Mouse (Mus musculus) limb, embryonic 12.5 days (tissue): ENCODE measurements at regions not wholly inside any gene's neighbourhood (a gene's known extent, or its start where the extent isn't known, plus 50 kb on each side); places are given as distances from the start of the nearest gene placed in this dataset.

Experiments used
- ATAC-seq: fragments of 200-750 bp; cut with Nextera tagmentation; 2 replicates; pipeline ENCODE4 v1.8.0; 2017; ENCODE audit warnings: low read depth, moderate TSS enrichment; ENCODE audit not compliant: insufficient number of reproducible peaks, insufficient read depth, low FRiP score, low TSS enrichment
- H3K27ac ChIP-seq: fragments of 300-500 bp; sonication (generic); 2 replicates; pipeline ENCODE4 v1.5.1; 2016; ENCODE audit warnings: mild to moderate bottlenecking, moderate library complexity
- H3K27me3 ChIP-seq: fragments of 300-500 bp; sonication (generic); 2 replicates; pipeline ENCODE4 v1.6.1; 2016; ENCODE audit warnings: mild to moderate bottlenecking, moderate library complexity
- H3K36me3 ChIP-seq: fragments of 300-500 bp; sonication (generic); 2 replicates; pipeline ENCODE4 v1.6.1; 2016; ENCODE audit warnings: mild to moderate bottlenecking, moderate library complexity
- H3K4me1 ChIP-seq: fragments of 300-500 bp; sonication (generic); replicated peaks from 2 replicates; pipeline ENCODE4 v1.6.1; 2016
- H3K4me2 ChIP-seq: fragments of 300-500 bp; sonication (generic); 2 replicates; pipeline ENCODE4 v1.6.1; 2016; ENCODE audit warnings: mild to moderate bottlenecking, moderate library complexity
- H3K4me3 ChIP-seq: fragments of 300-500 bp; sonication (generic); replicated peaks from 2 replicates; pipeline ENCODE4 v1.5.1; 2016; ENCODE audit warnings: mild to moderate bottlenecking
- H3K9ac ChIP-seq: fragments of 300-500 bp; sonication (generic); replicated peaks from 2 replicates; pipeline ENCODE4 v1.6.1; 2016; ENCODE audit warnings: mild to moderate bottlenecking, moderate library complexity
- H3K9me3 ChIP-seq: fragments of 300-500 bp; sonication (generic); 2 replicates; pipeline ENCODE4 v1.6.1; 2016; ENCODE audit warnings: mild to moderate bottlenecking, moderate library complexity
- WGBS: fragments of 180-500 bp; shearing (Covaris S2); methylation state at CpG from one replicate; pipeline ENCODE4 v1.1.7; 2016; 5-methylcytosine and 5-hydroxymethylcytosine counted together

GRCm38 (mm10) chr12:109993410-109993809 is 285.5 kb upstream of the Dio3 start:
- Histone ChIP-seq H3K36me3 (no peaks in the 10 kb centered on the region), H3K27me3 (no peaks in the 10 kb centered on the region), H3K4me1 (no peaks in the 10 kb centered on the region), H3K9me3 (0 out of 2 replicates have a peak, but pooled peaks cover 14% of the 10 kb centered on the region), H3K4me2 (no peak overlapping the region), H3K9ac (no peak overlapping the region), H3K4me3 (no peak overlapping the region), H3K27ac (no peak overlapping the region)
- no peak for ATAC-seq
- WGBS, result 93% methylated on average over 7 of the region's 7 CpGs

- no peak for ATAC-seq
- 92% methylated on average over 2 of the region's 2 CpGs for WGBS
Measured at GRCm38 (mm10) chr12:110002717-110003116, 276.2 kb upstream of the Dio3 start.

GRCm38 (mm10) chr12:110009136-110009535 is 269.7 kb upstream of the Dio3 start:
- WGBS, result 43% methylated on average over 4 of the region's 4 CpGs
- H3K27me3 ChIP-seq, result 0 out of 2 replicates have a peak, but pooled peaks cover 5% of the 10 kb centered on the region
- no peaks in the 10 kb centered on the region for H3K36me3 ChIP-seq
- no peak overlapping the region for H3K27ac ChIP-seq
- H3K9me3 ChIP-seq, result 0 out of 2 replicates have a peak, but pooled peaks cover 3% of the 10 kb centered on the region
- H3K9ac ChIP-seq, result no peak overlapping the region
- no peak for ATAC-seq
- H3K4me3 ChIP-seq, result no peak overlapping the region
- no peaks in the 10 kb centered on the region for H3K4me1 ChIP-seq
- H3K4me2 ChIP-seq, result no peak overlapping the region

More at GRCm38 (mm10) chr12:110002717-110003116, 276.2 kb upstream of the Dio3 start:
- H3K4me1 ChIP-seq, result no peaks in the 10 kb centered on the region
- H3K27me3 ChIP-seq, result no peaks in the 10 kb centered on the region
- H3K4me3 ChIP-seq, result no peak overlapping the region
- no peaks in the 10 kb centered on the region for H3K9me3 ChIP-seq
- H3K4me2 ChIP-seq, result no peak overlapping the region
- H3K27ac ChIP-seq, result no peak overlapping the region
- H3K9ac ChIP-seq, result no peak overlapping the region
- H3K36me3 ChIP-seq, result no peaks in the 10 kb centered on the region

- Histone ChIP-seq H3K4me1 (peaks cover 28% of the 10 kb centered on the region), H3K9ac (no peak overlapping the region), H3K27me3 (peaks cover 14% of the 10 kb centered on the region), H3K36me3 (no peaks in the 10 kb centered on the region), H3K9me3 (no peaks in the 10 kb centered on the region), H3K4me3 (no peak overlapping the region), H3K4me2 (no peak overlapping the region), H3K27ac (peak overlapping the region; percentile 25; the same call in 1 of the 2 replicates)
- ATAC-seq, result no peak
- WGBS, result 49% methylated on average over 19 of the region's 19 CpGs
Measured at GRCm38 (mm10) chr12:110020541-110021470, 258.1 kb upstream of the Dio3 start.

GRCm38 (mm10) chr12:110021690-110022089 is 257.2 kb upstream of the Dio3 start:
- no peak overlapping the region for H3K27ac ChIP-seq
- H3K9me3 ChIP-seq, result no peaks in the 10 kb centered on the region
- H3K36me3 ChIP-seq, result no peaks in the 10 kb centered on the region
- 87% methylated on average over 12 of the region's 12 CpGs for WGBS
- H3K4me3 ChIP-seq, result no peak overlapping the region
- no peak overlapping the region for H3K4me2 ChIP-seq
- no peak for ATAC-seq
- H3K27me3 ChIP-seq, result peaks cover 23% of the 10 kb centered on the region
- no peak overlapping the region for H3K9ac ChIP-seq
- peaks cover 28% of the 10 kb centered on the region for H3K4me1 ChIP-seq

GRCm38 (mm10) chr12:110022631-110023030 is 256.2 kb upstream of the Dio3 start:
- H3K4me1 ChIP-seq, result peaks cover 28% of the 10 kb centered on the region
- H3K4me2 ChIP-seq, result no peak overlapping the region
- H3K27me3 ChIP-seq, result peaks cover 30% of the 10 kb centered on the region
- H3K9ac ChIP-seq, result no peak overlapping the region
- no peak overlapping the region for H3K4me3 ChIP-seq
- H3K36me3 ChIP-seq, result no peaks in the 10 kb centered on the region
- 74% methylated on average over 6 of the region's 6 CpGs for WGBS
- no peak overlapping the region for H3K27ac ChIP-seq
- no peak for ATAC-seq
- no peaks in the 10 kb centered on the region for H3K9me3 ChIP-seq

- 47% methylated on average over 11 of the region's 11 CpGs for WGBS
- no peak overlapping the region for H3K4me3 ChIP-seq
- H3K36me3 ChIP-seq, result no peaks in the 10 kb centered on the region
- H3K9me3 ChIP-seq, result no peaks in the 10 kb centered on the region
- H3K27ac ChIP-seq, result no peak overlapping the region
- H3K9ac ChIP-seq, result no peak overlapping the region
- H3K4me1 ChIP-seq, result peaks cover 28% of the 10 kb centered on the region
- peak; percentile 21; the same call in 1 of the 2 replicates for ATAC-seq
- no peak overlapping the region for H3K4me2 ChIP-seq
- H3K27me3 ChIP-seq, result peaks cover 34% of the 10 kb centered on the region
Measured at GRCm38 (mm10) chr12:110023192-110024101, 255.4 kb upstream of the Dio3 start.

- H3K4me3 ChIP-seq, result no peak overlapping the region
- 88% methylated on average over 9 of the region's 9 CpGs for WGBS
- H3K36me3 ChIP-seq, result no peaks in the 10 kb centered on the region
- no peaks in the 10 kb centered on the region for H3K9me3 ChIP-seq
- no peak for ATAC-seq
- H3K4me1 ChIP-seq, result peaks cover 28% of the 10 kb centered on the region
- no peak overlapping the region for H3K4me2 ChIP-seq
- H3K9ac ChIP-seq, result no peak overlapping the region
- no peak overlapping the region for H3K27ac ChIP-seq
- peaks cover 40% of the 10 kb centered on the region for H3K27me3 ChIP-seq
Measured at GRCm38 (mm10) chr12:110024295-110024694, 254.6 kb upstream of the Dio3 start.

- Histone ChIP-seq H3K9ac (no peak overlapping the region), H3K36me3 (no peaks in the 10 kb centered on the region), H3K27ac (no peak overlapping the region), H3K9me3 (no peaks in the 10 kb centered on the region), H3K4me3 (no peak overlapping the region), H3K27me3 (peaks cover 44% of the 10 kb centered on the region), H3K4me2 (no peak overlapping the region), H3K4me1 (peaks cover 28% of the 10 kb centered on the region)
- no peak for ATAC-seq
- WGBS, result 92% methylated on average over 7 of the region's 7 CpGs
Measured at GRCm38 (mm10) chr12:110025171-110025570, 253.7 kb upstream of the Dio3 start.

GRCm38 (mm10) chr12:110026033-110026750 is 252.7 kb upstream of the Dio3 start:
- peaks cover 47% of the 10 kb centered on the region for H3K27me3 ChIP-seq
- no peaks in the 10 kb centered on the region for H3K9me3 ChIP-seq
- H3K27ac ChIP-seq, result no peak overlapping the region
- ATAC-seq, result no peak
- WGBS, result 74% methylated on average over 11 of the region's 11 CpGs
- H3K4me3 ChIP-seq, result no peak overlapping the region
- no peak overlapping the region for H3K9ac ChIP-seq
- H3K36me3 ChIP-seq, result no peaks in the 10 kb centered on the region
- H3K4me1 ChIP-seq, result peaks cover 20% of the 10 kb centered on the region
- H3K4me2 ChIP-seq, result no peak overlapping the region
